ENCODE assay signal across 8 mouse cellular contexts in genomic region chr17:35916297-35917142, GRCm38 (mm10). TPM values are rescaled to one million over a fixed set of nuclear protein-coding genes. Genes with fewer than 3 reads are reported as not detected.
A peak's percentile ranks its signal among the peaks of the same experiment; 100 is the strongest.
DNase-seq lines count a peak whose midpoint lies in the region; ATAC-seq lines count a peak whose summit lies in the region.

Mrps18b (minus strand) TSS chr17:35916389.
Ppp1r10 (plus strand) TSS chr17:35916434.

- peaks cover 6 to 32% of the 10 kb centered on the region in 2 experiments for H3K4me1 ChIP-seq in heart, embryonic 14.5 days (ENCODE audit: control insufficient read depth in 2 of 2, insufficient read depth in 2 of 2, low read length in 2 of 2)
- H3K4me1 ChIP-seq in liver, embryonic 13.5 days (replicated peaks): peaks cover 61% of the 10 kb centered on the region
- H3K4me1 ChIP-seq in stomach, embryonic 16.5 days (ENCODE audit: control insufficient read depth, insufficient read depth, low read length): peaks cover 26% of the 10 kb centered on the region

- peaks cover 40% of the 10 kb centered on the region for H3K36me3 ChIP-seq in heart, embryonic 14.5 days (ENCODE audit: control insufficient read depth, insufficient read depth, low read length)
- H3K36me3 ChIP-seq in liver, embryonic 13.5 days: peaks cover 57% of the 10 kb centered on the region
- H3K36me3 ChIP-seq in stomach, embryonic 16.5 days (ENCODE audit: control insufficient read depth, insufficient read depth, low read length): peaks cover 18% of the 10 kb centered on the region; the same call in 1 of the 2 replicates

- WGBS in heart, embryonic 14.5 days: under 1% methylated on average over 82 of the region's 83 CpGs
- under 1% methylated on average over 83 of the region's 83 CpGs for WGBS in liver, embryonic 13.5 days (ENCODE audit: insufficient replicate concordance)
- WGBS in stomach, embryonic 16.5 days: under 1% methylated on average over 83 of the region's 83 CpGs

- DNase-seq in c-Kit-negative CD71-positive TER-119-positive erythroid progenitor cells, embryonic 14.5 days (ENCODE audit: low read depth, low spot score): peak; percentile 96
- peak; percentile 99 for DNase-seq in fibroblast of lung, adult 2 months (ENCODE audit: low read depth)
- peak; percentile 100 for DNase-seq in kidney, postnatal 14 days
- DNase-seq in liver, embryonic 13.5 days: peak; percentile 98
- peak; percentile 98 for DNase-seq in neural tube, embryonic 10.5 days (ENCODE audit: extremely low spot score, low spot score)

- H3K4me2 ChIP-seq in heart, embryonic 14.5 days (ENCODE audit: low read length): peak within 1 kb of the TSS; percentile 88
- peak within 1 kb of the TSS; percentile 81 for H3K4me2 ChIP-seq in liver, embryonic 13.5 days
- peak within 1 kb of the TSS; percentile 88 for H3K4me2 ChIP-seq in stomach, embryonic 16.5 days (ENCODE audit: low read depth, low read length)

- ATAC-seq in CD4-positive, CD25-positive, alpha-beta regulatory T cell, adult 4 months: peak; percentile 85
- peak; percentile 92 for ATAC-seq in heart, embryonic 14.5 days (ENCODE audit: insufficient number of reproducible peaks, insufficient read depth, low FRiP score, low read depth)
- ATAC-seq in liver, embryonic 13.5 days (ENCODE audit: low read depth): peak; percentile 88
- peak; percentile 96 for ATAC-seq in stomach, embryonic 16.5 days (ENCODE audit: insufficient read depth, low FRiP score)

- peak within 1 kb of the TSS; percentile 75 to 91 for H3K4me3 ChIP-seq in heart, embryonic 14.5 days (ENCODE audit: control insufficient read depth in 1 of 2, insufficient read depth in 1 of 2, low read depth in 1 of 2, low read length in 2 of 2)
- H3K4me3 ChIP-seq in liver, embryonic 13.5 days (replicated peaks): peak within 1 kb of the TSS; percentile 92
- peak within 1 kb of the TSS; percentile 82 for H3K4me3 ChIP-seq in stomach, embryonic 16.5 days (replicated peaks; ENCODE audit: low read length)

- peak within 1 kb of the TSS; percentile 97 for H3K9ac ChIP-seq in heart, embryonic 14.5 days (ENCODE audit: low read length)
- peak within 1 kb of the TSS; percentile 98 for H3K9ac ChIP-seq in liver, embryonic 13.5 days
- H3K9ac ChIP-seq in stomach, embryonic 16.5 days (ENCODE audit: low read length): peak within 1 kb of the TSS; percentile 95

- peak within 1 kb of the TSS; percentile 96 to 98 for H3K27ac ChIP-seq in heart, embryonic 14.5 days (replicated peaks in 1 of 2; ENCODE audit: control insufficient read depth in 1 of 2, insufficient read depth in 1 of 2, low read depth in 2 of 2, low read length in 2 of 2)
- H3K27ac ChIP-seq in liver, embryonic 13.5 days: peak within 1 kb of the TSS; percentile 97
- H3K27ac ChIP-seq in stomach, embryonic 16.5 days (ENCODE audit: low read length): peak within 1 kb of the TSS; percentile 99

- H3K9me3 ChIP-seq in heart, embryonic 14.5 days (ENCODE audit: control insufficient read depth, low read length): no peaks in the 10 kb centered on the region
- no peaks in the 10 kb centered on the region for H3K9me3 ChIP-seq in liver, embryonic 13.5 days (replicated peaks)
- no peaks in the 10 kb centered on the region for H3K9me3 ChIP-seq in stomach, embryonic 16.5 days (replicated peaks; ENCODE audit: control insufficient read depth, low read length)

- H3K27me3 ChIP-seq in heart, embryonic 14.5 days (ENCODE audit: control insufficient read depth, insufficient read depth, low read length): no peaks in the 10 kb centered on the region
- no peaks in the 10 kb centered on the region for H3K27me3 ChIP-seq in liver, embryonic 13.5 days
- no peaks in the 10 kb centered on the region for H3K27me3 ChIP-seq in stomach, embryonic 16.5 days (ENCODE audit: control insufficient read depth, insufficient read depth, low read length)

RNA-seq across cellular contexts. Expression of gene Mrps18b, which starts in this region (rescaled TPM):
- polyA plus RNA-seq in CD4-positive, CD25-positive, alpha-beta regulatory T cell, adult 4 months (2017; shearing (Covaris generic)): 10 to 100 TPM; 59.8 to 82.8 TPM
- polyA plus RNA-seq in heart, embryonic 14.5 days (2014; fragmentation: Nextera tagmentation; extraction: Ambion mirVana): 65.8 and 67.0 TPM in 2 replicates
- 105 and 106 TPM in 2 replicates for polyA plus RNA-seq in liver, embryonic 13.5 days (2015; fragmentation: Nextera tagmentation; extraction: Ambion mirVana)
- polyA plus RNA-seq in stomach, embryonic 16.5 days (2015; fragmentation: Nextera tagmentation; extraction: Ambion mirVana): 83.2 and 87.3 TPM in 2 replicates

RNA-seq across cellular contexts. Expression of gene Ppp1r10, which starts in this region (rescaled TPM):
- polyA plus RNA-seq in CD4-positive, CD25-positive, alpha-beta regulatory T cell, adult 4 months (2017; shearing (Covaris generic)): 10 to 100 TPM; 44.9 to 53.5 TPM
- 21.8 and 23.6 TPM in 2 replicates for polyA plus RNA-seq in heart, embryonic 14.5 days (2014; fragmentation: Nextera tagmentation; extraction: Ambion mirVana)
- 19.4 and 27.5 TPM in 2 replicates for polyA plus RNA-seq in liver, embryonic 13.5 days (2015; fragmentation: Nextera tagmentation; extraction: Ambion mirVana)
- polyA plus RNA-seq in stomach, embryonic 16.5 days (2015; fragmentation: Nextera tagmentation; extraction: Ambion mirVana): 33.1 and 34.3 TPM in 2 replicates

Comparison
In these comparisons a context has a peak if more than half of its experiments do, and no peak if none do; other contexts are left out.
1. Peak in every context shown above with its lines: DNase-seq, ATAC-seq, H3K4me3 ChIP-seq and H3K27ac ChIP-seq.